Mouse (Mus musculus) forebrain, embryonic 15.5 days (tissue): ENCODE measurements around the gene 7530416G11Rik. TPM values are rescaled to one million over a fixed set of nuclear protein-coding genes. Genes with fewer than 3 reads are reported as not detected.

Source experiments
- ATAC-seq: fragments of 200-750 bp; cut with Nextera tagmentation; replicated peaks from 2 replicates; pipeline ENCODE4 v1.8.0; 2017; ENCODE audit warnings: mild to moderate bottlenecking, moderate TSS enrichment, moderate library complexity
- H3K27ac ChIP-seq: fragments of 300-500 bp; sonication (generic); replicated peaks from 2 replicates; pipeline ENCODE4 v1.5.1; 2015; ENCODE audit warnings: mild to moderate bottlenecking, inconsistent platforms
- H3K27me3 ChIP-seq: fragments of 300-500 bp; sonication (generic); 2 replicates; pipeline ENCODE4 v1.6.1; 2015; ENCODE audit warnings: inconsistent platforms
- H3K36me3 ChIP-seq: fragments of 300-500 bp; sonication (generic); 2 replicates; pipeline ENCODE4 v1.6.1; 2015; ENCODE audit warnings: mild to moderate bottlenecking, inconsistent platforms
- H3K4me1 ChIP-seq: fragments of 300-500 bp; sonication (generic); 2 replicates; pipeline ENCODE4 v1.6.1; 2015; ENCODE audit warnings: inconsistent platforms
- H3K4me2 ChIP-seq: fragments of 300-500 bp; sonication (generic); replicated peaks from 2 replicates; pipeline ENCODE4 v1.6.1; 2015; ENCODE audit warnings: mild to moderate bottlenecking, inconsistent platforms
- H3K4me3 ChIP-seq: fragments of 300-500 bp; sonication (generic); 2 replicates; pipeline ENCODE4 v1.5.1; 2015; ENCODE audit warnings: mild to moderate bottlenecking, inconsistent platforms
- H3K9ac ChIP-seq: fragments of 300-500 bp; sonication (generic); replicated peaks from 2 replicates; pipeline ENCODE4 v1.6.1; 2015; ENCODE audit warnings: mild to moderate bottlenecking, inconsistent platforms
- H3K9me3 ChIP-seq: fragments of 300-500 bp; sonication (generic); 2 replicates; pipeline ENCODE4 v1.6.1; 2016; ENCODE audit warnings: inconsistent platforms
- WGBS: fragments of 180-500 bp; shearing (Covaris S2); methylation state at CpG from one replicate; pipeline ENCODE4 v1.1.7; 2015; ENCODE audit warnings: mixed read lengths; 5-methylcytosine and 5-hydroxymethylcytosine counted together
- polyA plus RNA-seq: library from polyadenylated mRNA; unstranded; fragments of >200 nt; fragmentation: Nextera tagmentation; extraction: Ambion mirVana; gene quantifications from 2 replicates; pipeline ENCODE4 v1.2.1, GENCODE M21; 2015

7530416G11Rik gene
- polyA plus RNA-seq: 0.14 TPM in 1 of 2 replicates, not detected in the other

DNA sequence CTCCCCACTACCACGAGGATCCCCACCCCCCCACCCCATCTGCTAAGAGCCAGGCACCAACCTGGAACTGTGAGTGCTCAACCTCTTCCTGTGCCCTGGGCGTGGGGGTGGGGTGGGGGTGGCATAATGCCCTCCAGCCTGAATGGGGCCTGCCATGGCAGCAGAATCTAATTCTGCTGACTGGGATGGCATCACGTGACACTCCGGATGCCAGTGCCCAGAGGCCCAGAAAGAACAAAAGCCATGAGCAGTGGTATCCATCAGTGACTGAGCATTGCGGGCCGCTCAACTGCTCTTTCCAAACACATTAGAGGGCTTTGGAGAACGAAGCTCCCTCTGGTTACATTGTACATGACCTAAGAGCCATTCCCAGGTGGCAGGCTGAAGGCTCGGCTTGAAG is at the start of gene 7530416G11Rik:
TSS of gene 7530416G11Rik (minus strand) at position 101 of the 400 bp plus-strand sequence.
- Histone ChIP-seq H3K36me3 (no peaks in the 10 kb centered on the region), H3K4me3 (no peak within 1 kb of the TSS), H3K27ac (no peak within 1 kb of the TSS), H3K4me1 (peaks cover 41% of the 10 kb centered on the region), H3K9me3 (no peaks in the 10 kb centered on the region), H3K27me3 (no peaks in the 10 kb centered on the region), H3K4me2 (no peak within 1 kb of the TSS), H3K9ac (no peak within 1 kb of the TSS)
- no peak for ATAC-seq
- 84% methylated on average over 8 of the region's 8 CpGs for WGBS

DNA sequence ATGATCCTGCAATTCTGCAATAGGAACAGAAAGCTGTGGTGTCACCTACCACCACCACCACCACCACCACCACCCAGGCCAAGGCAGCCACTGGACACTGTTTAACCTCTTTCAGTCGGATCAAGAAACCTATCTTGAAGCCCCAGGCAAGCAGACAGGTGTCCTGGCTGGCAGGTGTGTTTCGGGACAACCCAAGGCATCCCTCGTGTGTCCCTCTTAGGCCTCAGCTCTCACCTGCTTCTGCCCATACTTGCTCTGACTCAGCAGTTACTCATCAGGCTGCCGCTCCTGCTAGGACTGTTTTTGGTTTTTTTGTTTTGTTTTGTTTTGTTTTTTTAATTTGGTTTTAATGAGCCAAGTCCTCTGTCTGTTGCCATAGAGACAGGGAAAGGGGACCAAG is 43.5 kb upstream of the 7530416G11Rik start:
- no peak for ATAC-seq
- Histone ChIP-seq H3K9ac (no peak overlapping the region), H3K27ac (no peak overlapping the region), H3K36me3 (no peaks in the 10 kb centered on the region), H3K4me3 (no peak overlapping the region), H3K9me3 (no peaks in the 10 kb centered on the region), H3K27me3 (no peaks in the 10 kb centered on the region), H3K4me2 (no peak overlapping the region), H3K4me1 (no peaks in the 10 kb centered on the region)
- WGBS: 66% methylated on average over 4 of the region's 4 CpGs

DNA sequence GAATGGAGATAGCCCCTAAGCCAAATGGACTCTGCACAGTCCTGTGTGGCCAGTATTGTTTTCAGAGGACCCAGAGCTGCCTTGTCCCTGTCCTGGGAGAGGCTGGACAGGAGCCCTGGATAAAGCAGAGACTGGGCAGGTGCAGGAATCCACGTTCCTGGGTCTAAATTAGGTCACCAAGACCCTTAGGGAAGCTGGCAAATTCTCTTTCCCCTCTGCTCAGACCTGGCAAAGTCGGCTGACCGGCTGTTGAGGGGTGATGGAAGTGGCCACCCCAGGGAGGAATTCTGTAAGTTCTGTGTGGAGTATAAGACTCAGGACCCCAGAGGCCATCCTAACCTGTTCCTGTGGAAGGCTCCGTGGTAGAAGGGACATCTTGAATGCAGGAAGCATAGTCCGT is 42.3 kb upstream of the 7530416G11Rik start:
- no peak for ATAC-seq
- Histone ChIP-seq H3K4me2 (no peak overlapping the region), H3K9ac (no peak overlapping the region), H3K27me3 (no peaks in the 10 kb centered on the region), H3K27ac (no peak overlapping the region), H3K36me3 (no peaks in the 10 kb centered on the region), H3K4me1 (0 out of 2 replicates have a peak, but pooled peaks cover under 1% of the 10 kb centered on the region), H3K9me3 (no peaks in the 10 kb centered on the region), H3K4me3 (no peak overlapping the region)
- 81% methylated on average over 5 of the region's 5 CpGs for WGBS

- no peak overlapping the region for H3K9ac ChIP-seq
- no peak overlapping the region for H3K4me3 ChIP-seq
- no peak for ATAC-seq
- H3K9me3 ChIP-seq: no peaks in the 10 kb centered on the region
- H3K27me3 ChIP-seq: no peaks in the 10 kb centered on the region
- H3K36me3 ChIP-seq: no peaks in the 10 kb centered on the region
- H3K4me1 ChIP-seq: peaks cover 22% of the 10 kb centered on the region; the same call in 1 of the 2 replicates
- no peak overlapping the region for H3K27ac ChIP-seq
- 70% methylated on average over 11 of the region's 11 CpGs for WGBS
- H3K4me2 ChIP-seq: no peak overlapping the region
These were observed 35.1 kb upstream of the 7530416G11Rik start for GRCm38 (mm10) chr15:85538170-85538569.

DNA sequence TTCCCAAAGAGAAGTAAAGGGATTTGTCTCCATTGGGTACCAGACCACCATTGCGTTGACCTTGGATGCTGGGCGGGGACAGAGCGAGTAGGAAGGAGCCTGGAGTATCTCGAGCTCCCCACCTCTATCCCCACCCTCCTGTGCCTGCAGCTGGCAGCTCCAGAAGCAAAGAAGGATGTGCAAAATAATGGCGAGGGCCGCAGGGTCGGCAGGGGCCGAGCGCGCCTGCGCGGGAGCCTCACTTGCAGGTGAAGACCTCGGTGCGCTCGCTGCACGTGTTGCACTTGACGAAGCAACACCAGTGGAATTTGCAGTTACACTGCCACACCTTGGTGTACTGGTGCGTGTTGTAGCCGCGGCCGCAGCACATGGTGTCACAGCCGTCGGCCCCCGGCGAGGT is 34.1 kb upstream of the 7530416G11Rik start:
- Histone ChIP-seq H3K4me3 (no peak overlapping the region), H3K9me3 (no peaks in the 10 kb centered on the region), H3K27ac (no peak overlapping the region), H3K9ac (no peak overlapping the region), H3K27me3 (no peaks in the 10 kb centered on the region), H3K36me3 (no peaks in the 10 kb centered on the region), H3K4me1 (peaks cover 22% of the 10 kb centered on the region; the same call in 1 of the 2 replicates), H3K4me2 (no peak overlapping the region)
- WGBS: 90% methylated on average over 25 of the region's 25 CpGs
- ATAC-seq: no peak

- Histone ChIP-seq H3K4me3 (no peak overlapping the region), H3K4me1 (peaks cover 14% of the 10 kb centered on the region; the same call in 1 of the 2 replicates), H3K9me3 (no peaks in the 10 kb centered on the region), H3K27me3 (no peaks in the 10 kb centered on the region), H3K4me2 (no peak overlapping the region), H3K9ac (no peak overlapping the region), H3K27ac (no peak overlapping the region), H3K36me3 (no peaks in the 10 kb centered on the region)
- no peak for ATAC-seq
- 92% methylated on average over 6 of the region's 6 CpGs for WGBS
These were observed 31.6 kb upstream of the 7530416G11Rik start for GRCm38 (mm10) chr15:85534646-85535045.

GRCm38 (mm10) chr15:85534215-85534614 is 31.2 kb upstream of the 7530416G11Rik start:
- H3K27ac ChIP-seq: no peak overlapping the region
- no peak overlapping the region for H3K4me3 ChIP-seq
- 69% methylated on average over 8 of the region's 8 CpGs for WGBS
- no peak overlapping the region for H3K9ac ChIP-seq
- no peak overlapping the region for H3K4me2 ChIP-seq
- no peaks in the 10 kb centered on the region for H3K36me3 ChIP-seq
- 0 out of 2 replicates have a peak, but pooled peaks cover 11% of the 10 kb centered on the region for H3K4me1 ChIP-seq
- no peak for ATAC-seq
- H3K9me3 ChIP-seq: no peaks in the 10 kb centered on the region
- no peaks in the 10 kb centered on the region for H3K27me3 ChIP-seq

DNA sequence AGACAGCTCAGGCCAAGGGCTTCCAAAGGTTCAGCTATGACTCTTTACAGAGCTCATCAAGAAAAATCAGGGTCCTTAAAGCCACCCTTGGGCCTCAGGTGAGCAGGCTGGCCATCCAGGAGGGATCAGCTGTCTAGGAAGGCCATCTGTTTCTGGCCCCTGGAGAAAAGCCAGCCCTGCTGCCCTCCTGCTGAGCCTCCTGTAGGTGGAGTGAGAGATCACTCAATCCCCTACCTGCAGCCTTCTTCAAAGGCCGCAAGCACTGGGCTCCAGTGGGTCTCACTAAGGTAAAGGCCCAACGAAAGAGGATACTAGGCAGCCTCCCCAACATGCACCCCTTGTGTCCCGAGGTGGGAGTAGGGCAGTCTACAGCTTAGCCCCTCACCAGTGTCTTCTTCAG is 29.0 kb upstream of the 7530416G11Rik start:
- no peak overlapping the region for H3K27ac ChIP-seq
- no peaks in the 10 kb centered on the region for H3K9me3 ChIP-seq
- 75% methylated on average over 3 of the region's 3 CpGs for WGBS
- H3K9ac ChIP-seq: no peak overlapping the region
- no peak overlapping the region for H3K4me2 ChIP-seq
- no peaks in the 10 kb centered on the region for H3K36me3 ChIP-seq
- 0 out of 2 replicates have a peak, but pooled peaks cover 4% of the 10 kb centered on the region for H3K4me1 ChIP-seq
- H3K27me3 ChIP-seq: no peaks in the 10 kb centered on the region
- no peak for ATAC-seq
- no peak overlapping the region for H3K4me3 ChIP-seq

DNA sequence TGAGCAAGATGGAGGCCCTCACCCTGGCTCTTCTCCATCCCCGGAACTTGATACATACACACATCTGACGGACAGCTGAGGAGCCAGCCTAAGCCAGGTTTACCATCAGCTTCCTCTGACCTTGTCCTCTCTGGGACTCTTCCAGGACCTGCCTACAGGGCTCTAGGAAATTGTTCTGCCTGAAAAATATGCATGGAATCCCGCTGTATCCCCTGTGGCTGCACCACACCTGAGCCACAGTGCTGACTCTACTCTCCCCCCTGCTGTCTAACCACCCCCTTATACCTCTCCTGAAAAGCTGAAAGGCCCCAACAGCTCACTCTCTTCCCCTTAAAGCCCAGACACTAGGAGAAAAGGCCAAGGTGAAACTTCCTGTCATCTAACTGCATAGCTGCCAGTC is 26.9 kb upstream of the 7530416G11Rik start:
- Histone ChIP-seq H3K36me3 (no peaks in the 10 kb centered on the region), H3K9ac (no peak overlapping the region), H3K4me3 (no peak overlapping the region), H3K27me3 (no peaks in the 10 kb centered on the region), H3K9me3 (no peaks in the 10 kb centered on the region), H3K4me1 (0 out of 2 replicates have a peak, but pooled peaks cover 4% of the 10 kb centered on the region), H3K27ac (no peak overlapping the region), H3K4me2 (no peak overlapping the region)
- 83% methylated on average over 3 of the region's 3 CpGs for WGBS
- ATAC-seq: no peak

DNA sequence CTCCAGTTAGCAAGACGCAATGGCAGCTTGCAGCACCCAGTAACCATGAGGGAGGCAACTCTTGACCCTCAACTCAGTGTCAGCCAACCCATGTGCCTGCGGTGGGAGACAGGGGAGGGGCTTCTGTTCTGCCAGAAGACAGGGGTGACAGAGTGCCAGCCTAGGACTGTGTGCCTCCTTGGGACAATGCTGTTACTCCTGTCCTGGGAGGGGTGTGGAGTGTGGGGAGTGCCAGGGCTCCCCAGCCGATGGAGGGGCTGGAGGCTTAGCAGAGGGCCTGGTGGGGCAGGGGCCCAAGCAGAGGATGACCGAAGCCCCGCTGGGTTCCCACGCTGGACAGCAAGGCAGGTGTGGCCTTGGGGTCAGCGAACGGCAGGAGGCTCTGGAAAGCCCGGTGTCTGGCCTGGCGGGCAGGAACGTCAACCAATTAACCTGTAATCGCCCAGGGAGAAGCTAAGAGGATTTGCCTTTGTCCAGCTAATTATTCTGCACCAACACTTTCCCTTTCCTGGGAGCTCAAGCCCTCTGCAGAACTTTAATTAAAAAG is 21.4 kb upstream of the 7530416G11Rik start:
- peaks cover 15% of the 10 kb centered on the region for H3K4me1 ChIP-seq
- no peak overlapping the region for H3K4me2 ChIP-seq
- no peak for ATAC-seq
- no peak overlapping the region for H3K9ac ChIP-seq
- 10% methylated on average over 12 of the region's 12 CpGs for WGBS
- no peak overlapping the region for H3K27ac ChIP-seq
- no peaks in the 10 kb centered on the region for H3K36me3 ChIP-seq
- no peak overlapping the region for H3K4me3 ChIP-seq
- no peaks in the 10 kb centered on the region for H3K27me3 ChIP-seq
- no peaks in the 10 kb centered on the region for H3K9me3 ChIP-seq

- Histone ChIP-seq H3K27ac (no peak overlapping the region), H3K4me3 (no peak overlapping the region), H3K9me3 (no peaks in the 10 kb centered on the region), H3K4me2 (0 out of 2 replicates have a peak overlapping the region, but pooled peaks have one; percentile 19), H3K9ac (no peak overlapping the region), H3K36me3 (no peaks in the 10 kb centered on the region), H3K4me1 (peaks cover 15% of the 10 kb centered on the region), H3K27me3 (no peaks in the 10 kb centered on the region)
- 7% methylated on average over 14 of the region's 14 CpGs for WGBS
- peak; percentile 57 for ATAC-seq
These were observed 20.4 kb upstream of the 7530416G11Rik start for GRCm38 (mm10) chr15:85523173-85523991.

- no peaks in the 10 kb centered on the region for H3K36me3 ChIP-seq
- 70% methylated on average over 4 of the region's 4 CpGs for WGBS
- H3K4me1 ChIP-seq: peaks cover 12% of the 10 kb centered on the region
- no peak overlapping the region for H3K4me3 ChIP-seq
- H3K9ac ChIP-seq: no peak overlapping the region
- H3K27ac ChIP-seq: no peak overlapping the region
- no peaks in the 10 kb centered on the region for H3K27me3 ChIP-seq
- no peak overlapping the region for H3K4me2 ChIP-seq
- no peaks in the 10 kb centered on the region for H3K9me3 ChIP-seq
- ATAC-seq: no peak
These were observed 16.4 kb upstream of the 7530416G11Rik start for GRCm38 (mm10) chr15:85519438-85519837.
